Mouse (Mus musculus): ENCODE results near the gene Gatd1. TPM values are rescaled to one million over a fixed set of nuclear protein-coding genes. Genes with fewer than 3 reads are reported as not detected.

Gatd1 gene
- polyA plus RNA-seq, 1 experiment = 33.6 TPM

GRCm38 (mm10) chr7:141439140-141439679, 25.3 kb upstream of the Gatd1 start:
- H3K27ac ChIP-seq (ENCODE audit: control insufficient read depth, insufficient read depth, low read depth, low read length, poor library complexity) = no peak overlapping the region
- peaks cover 6% of the 10 kb centered on the region for H3K4me1 ChIP-seq (ENCODE audit: control insufficient read depth, insufficient read depth, low read length)
- no peak for TF ChIP-seq CTCF (IDR thresholded peaks at IDR 0.05; ENCODE audit: control insufficient read depth, insufficient read depth, low read length)
- no peak for TF ChIP-seq POLR2A (IDR thresholded peaks at IDR 0.05; ENCODE audit: borderline replicate concordance, control insufficient read depth, low read depth, low read length)
- WGBS = 97% methylated on average over 10 of the region's 10 CpGs
- no peak overlapping the region for H3K4me3 ChIP-seq (replicated peaks; ENCODE audit: control insufficient read depth, low read depth, low read length)

- Histone ChIP-seq H3K4me3 (replicated peaks; ENCODE audit: control insufficient read depth, low read depth, low read length) (no peak overlapping the region), H3K27ac (ENCODE audit: control insufficient read depth, insufficient read depth, low read depth, low read length, poor library complexity) (no peak overlapping the region), H3K4me1 (ENCODE audit: control insufficient read depth, insufficient read depth, low read length) (peaks cover 6% of the 10 kb centered on the region)
- no peak for TF ChIP-seq CTCF (IDR thresholded peaks at IDR 0.05; ENCODE audit: control insufficient read depth, insufficient read depth, low read length)
- no peak for TF ChIP-seq POLR2A (IDR thresholded peaks at IDR 0.05; ENCODE audit: borderline replicate concordance, control insufficient read depth, low read depth, low read length)
- 89% methylated on average over 12 of the region's 12 CpGs for WGBS
Measured at GRCm38 (mm10) chr7:141438201-141438968, 24.4 kb upstream of the Gatd1 start.

GRCm38 (mm10) chr7:141437178-141438120, 23.5 kb upstream of the Gatd1 start, which contains the start of gene Slc25a22:
TSS of gene Slc25a22 (minus strand) at chr7:141437892.
- H3K4me1 ChIP-seq (ENCODE audit: control insufficient read depth, insufficient read depth, low read length) = peaks cover 4% of the 10 kb centered on the region
- TF ChIP-seq CTCF (IDR thresholded peaks at IDR 0.05; ENCODE audit: control insufficient read depth, insufficient read depth, low read length) (peak; percentile 50; the same call in 1 of the 2 replicates), POLR2A (IDR thresholded peaks at IDR 0.05; ENCODE audit: borderline replicate concordance, control insufficient read depth, low read depth, low read length) (peak; percentile 62; the same call in 1 of the 2 replicates)
- peak within 1 kb of the TSS; percentile 94 for H3K4me3 ChIP-seq (replicated peaks; ENCODE audit: control insufficient read depth, low read depth, low read length)
- 7% methylated on average over 53 of the region's 53 CpGs for WGBS
- H3K27ac ChIP-seq (ENCODE audit: control insufficient read depth, insufficient read depth, low read depth, low read length, poor library complexity) = peak within 1 kb of the TSS; percentile 70

GRCm38 (mm10) chr7:141436523-141436892, 22.6 kb upstream of the Gatd1 start:
- H3K27ac ChIP-seq (ENCODE audit: control insufficient read depth, insufficient read depth, low read depth, low read length, poor library complexity) = no peak overlapping the region
- WGBS = 24% methylated on average over 2 of the region's 2 CpGs
- peaks cover 4% of the 10 kb centered on the region for H3K4me1 ChIP-seq (ENCODE audit: control insufficient read depth, insufficient read depth, low read length)
- H3K4me3 ChIP-seq (replicated peaks; ENCODE audit: control insufficient read depth, low read depth, low read length) = no peak overlapping the region
- no peak for TF ChIP-seq POLR2A (IDR thresholded peaks at IDR 0.05; ENCODE audit: borderline replicate concordance, control insufficient read depth, low read depth, low read length)
- no peak for TF ChIP-seq CTCF (IDR thresholded peaks at IDR 0.05; ENCODE audit: control insufficient read depth, insufficient read depth, low read length)

GRCm38 (mm10) chr7:141435856-141436522, 22.1 kb upstream of the Gatd1 start:
- peaks cover 4% of the 10 kb centered on the region for H3K4me1 ChIP-seq (ENCODE audit: control insufficient read depth, insufficient read depth, low read length)
- WGBS = 76% methylated on average over 9 of the region's 9 CpGs
- 0 out of 2 replicates have a peak overlapping the region, but pooled peaks have one; percentile 8 for H3K27ac ChIP-seq (ENCODE audit: control insufficient read depth, insufficient read depth, low read depth, low read length, poor library complexity)
- no peak for TF ChIP-seq POLR2A (IDR thresholded peaks at IDR 0.05; ENCODE audit: borderline replicate concordance, control insufficient read depth, low read depth, low read length)
- TF ChIP-seq CTCF (IDR thresholded peaks at IDR 0.05; ENCODE audit: control insufficient read depth, insufficient read depth, low read length) = no peak
- peak overlapping the region; percentile 63 for H3K4me3 ChIP-seq (replicated peaks; ENCODE audit: control insufficient read depth, low read depth, low read length)

- TF ChIP-seq POLR2A (IDR thresholded peaks at IDR 0.05; ENCODE audit: borderline replicate concordance, control insufficient read depth, low read depth, low read length) (peak; percentile 77; the same call in 1 of the 2 replicates), CTCF (IDR thresholded peaks at IDR 0.05; ENCODE audit: control insufficient read depth, insufficient read depth, low read length) (no peak)
- Histone ChIP-seq H3K4me3 (replicated peaks; ENCODE audit: control insufficient read depth, low read depth, low read length) (peak overlapping the region; percentile 71), H3K4me1 (ENCODE audit: control insufficient read depth, insufficient read depth, low read length) (peaks cover 4% of the 10 kb centered on the region), H3K27ac (ENCODE audit: control insufficient read depth, insufficient read depth, low read depth, low read length, poor library complexity) (0 out of 2 replicates have a peak overlapping the region, but pooled peaks have one; percentile 8)
- WGBS = 2% methylated on average over 17 of the region's 17 CpGs
Measured at GRCm38 (mm10) chr7:141435129-141435855, 21.4 kb upstream of the Gatd1 start.

- WGBS = 22% methylated on average over 8 of the region's 8 CpGs
- H3K4me1 ChIP-seq (ENCODE audit: control insufficient read depth, insufficient read depth, low read length) = peaks cover 4% of the 10 kb centered on the region
Measured at GRCm38 (mm10) chr7:141434464-141434863, 20.5 kb upstream of the Gatd1 start.

More at GRCm38 (mm10) chr7:141434464-141434863, 20.5 kb upstream of the Gatd1 start:
- TF ChIP-seq POLR2A (IDR thresholded peaks at IDR 0.05; ENCODE audit: borderline replicate concordance, control insufficient read depth, low read depth, low read length) = 0 out of 2 replicates have a peak, but pooled peaks have one; percentile 17
- no peak for TF ChIP-seq CTCF (IDR thresholded peaks at IDR 0.05; ENCODE audit: control insufficient read depth, insufficient read depth, low read length)
- Histone ChIP-seq H3K4me3 (replicated peaks; ENCODE audit: control insufficient read depth, low read depth, low read length) (peak overlapping the region; percentile 71), H3K27ac (ENCODE audit: control insufficient read depth, insufficient read depth, low read depth, low read length, poor library complexity) (0 out of 2 replicates have a peak overlapping the region, but pooled peaks have one; percentile 5)

Data from bone marrow, adult 2 months (tissue).